Mouse (Mus musculus) bone marrow macrophage, adult 2 months (primary cell): Measurements from ENCODE around the gene Itpr1. TPM values are rescaled to one million over a fixed set of nuclear protein-coding genes. Genes with fewer than 3 reads are reported as not detected.

Experiments
- H3K27ac ChIP-seq: 2 replicates; pipeline ENCODE4 v1.5.1; 2012; ENCODE audit warnings: low read depth, low read length; ENCODE audit not compliant: insufficient read depth
- H3K4me1 ChIP-seq: 2 replicates; pipeline ENCODE4 v1.6.1; 2012; ENCODE audit warnings: low read length; ENCODE audit not compliant: control insufficient read depth, insufficient read depth
- H3K4me3 ChIP-seq: 2 replicates; pipeline ENCODE4 v1.5.1; 2012; ENCODE audit warnings: mild to moderate bottlenecking, low read length, moderate library complexity; ENCODE audit not compliant: insufficient read depth
- CTCF ChIP-seq: IDR thresholded peaks from 2 replicates; pipeline ENCODE4 v1.5.1; 2012; ENCODE audit warnings: low read depth, mild to moderate bottlenecking, low read length, moderate library complexity
- POLR2A ChIP-seq: IDR thresholded peaks from 2 replicates; pipeline ENCODE4 v1.6.1; 2012; ENCODE audit warnings: mild to moderate bottlenecking, low read depth, low read length, borderline replicate concordance
- polyA plus RNA-seq: library from polyadenylated mRNA; stranded (reverse); fragments of >200 nt; gene quantifications from 2 replicates; pipeline ENCODE4 v1.2.4, GENCODE M21; 2012; ENCODE audit not compliant: missing spikeins, insufficient read depth, insufficient read length

Itpr1 gene
- polyA plus RNA-seq, 1 experiment = 10.9 TPM

DNA sequence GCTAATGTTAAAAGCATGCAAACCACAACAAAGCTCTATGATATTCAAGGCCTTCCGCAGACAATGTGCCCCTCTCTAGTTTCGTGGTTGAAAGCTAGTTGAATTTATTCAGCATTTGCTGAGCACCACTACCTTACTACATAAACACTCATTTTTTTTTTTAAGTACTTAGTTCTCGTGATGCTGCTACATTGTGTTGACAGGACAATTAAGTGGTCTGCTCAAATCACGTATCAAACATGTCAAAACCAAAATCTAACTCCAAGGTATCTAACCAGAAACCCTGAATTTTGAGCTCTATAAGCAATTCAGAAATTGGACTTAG lies 27.2 kb upstream of the Itpr1 start:
- Histone ChIP-seq H3K4me3 (peak overlapping the region; percentile 86), H3K27ac (no peak overlapping the region), H3K4me1 (peaks cover 4% of the 10 kb centered on the region)
- TF ChIP-seq POLR2A (no peak), CTCF (no peak)

GRCm38 (mm10) chr6:108190690-108191089 lies 22.2 kb upstream of the Itpr1 start:
- H3K27ac ChIP-seq = no peak overlapping the region
- H3K4me3 ChIP-seq = no peak overlapping the region
- peaks cover 2% of the 10 kb centered on the region; the same call in 1 of the 2 replicates for H3K4me1 ChIP-seq
- no peak for TF ChIP-seq CTCF
- no peak for TF ChIP-seq POLR2A

GRCm38 (mm10) chr6:108192632-108193031 lies 20.3 kb upstream of the Itpr1 start:
- no peak overlapping the region for H3K27ac ChIP-seq
- H3K4me3 ChIP-seq = no peak overlapping the region
- TF ChIP-seq CTCF (no peak), POLR2A (no peak)
- H3K4me1 ChIP-seq = peaks cover 10% of the 10 kb centered on the region

- H3K4me1 ChIP-seq = peaks cover 10% of the 10 kb centered on the region
- H3K4me3 ChIP-seq = no peak overlapping the region
- no peak overlapping the region for H3K27ac ChIP-seq
- no peak for TF ChIP-seq CTCF
- TF ChIP-seq POLR2A = no peak
Measured at GRCm38 (mm10) chr6:108196665-108197064, 16.2 kb upstream of the Itpr1 start.

DNA sequence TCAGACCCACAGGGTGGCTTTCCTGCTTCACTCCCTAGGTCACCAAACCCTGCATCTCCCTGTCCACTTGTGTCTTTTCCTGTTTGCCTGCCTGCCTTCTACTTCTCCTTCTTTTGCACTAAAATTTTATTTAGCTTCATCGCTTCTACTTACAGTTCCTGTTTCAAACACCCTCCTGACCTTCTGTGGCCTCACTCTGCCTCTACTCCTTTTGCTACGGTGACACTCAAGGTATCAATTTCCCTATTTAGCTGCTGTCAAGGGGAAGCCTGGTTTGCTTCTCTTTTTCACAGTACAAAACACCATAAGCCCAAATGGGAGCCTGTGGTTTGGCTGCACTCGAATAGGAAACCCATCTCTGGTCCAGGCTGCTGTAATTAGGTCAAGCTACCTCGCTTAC lies 15.8 kb upstream of the Itpr1 start:
- no peak overlapping the region for H3K27ac ChIP-seq
- no peak for TF ChIP-seq CTCF
- no peak for TF ChIP-seq POLR2A
- H3K4me1 ChIP-seq = peaks cover 10% of the 10 kb centered on the region
- no peak overlapping the region for H3K4me3 ChIP-seq

- H3K4me3 ChIP-seq = no peak overlapping the region
- TF ChIP-seq CTCF = no peak
- no peak for TF ChIP-seq POLR2A
- no peak overlapping the region for H3K27ac ChIP-seq
- H3K4me1 ChIP-seq = peaks cover 10% of the 10 kb centered on the region
Measured at GRCm38 (mm10) chr6:108198286-108198685, 14.6 kb upstream of the Itpr1 start.

DNA sequence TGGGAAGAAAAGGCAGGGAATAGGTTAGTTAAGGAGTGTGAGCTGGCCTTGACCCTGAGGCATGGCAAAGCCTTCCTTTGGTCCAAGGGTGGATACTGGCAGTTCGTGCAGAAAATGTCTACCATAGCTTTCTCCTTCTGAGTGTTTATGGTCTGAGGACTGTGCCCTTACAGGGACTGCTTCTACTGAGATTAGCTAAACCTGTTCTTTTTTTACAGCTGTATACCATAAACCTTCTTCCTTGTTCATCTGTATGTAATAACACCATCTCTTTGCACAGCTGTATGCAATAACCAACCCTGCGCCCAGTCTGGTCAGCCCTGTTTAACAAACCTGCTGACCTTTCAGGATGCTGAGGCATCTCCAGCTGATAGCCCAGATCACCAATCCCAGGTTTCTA lies 8.6 kb upstream of the Itpr1 start:
- TF ChIP-seq POLR2A (no peak), CTCF (no peak)
- H3K4me3 ChIP-seq = no peak overlapping the region
- no peaks in the 10 kb centered on the region for H3K4me1 ChIP-seq
- no peak overlapping the region for H3K27ac ChIP-seq

DNA sequence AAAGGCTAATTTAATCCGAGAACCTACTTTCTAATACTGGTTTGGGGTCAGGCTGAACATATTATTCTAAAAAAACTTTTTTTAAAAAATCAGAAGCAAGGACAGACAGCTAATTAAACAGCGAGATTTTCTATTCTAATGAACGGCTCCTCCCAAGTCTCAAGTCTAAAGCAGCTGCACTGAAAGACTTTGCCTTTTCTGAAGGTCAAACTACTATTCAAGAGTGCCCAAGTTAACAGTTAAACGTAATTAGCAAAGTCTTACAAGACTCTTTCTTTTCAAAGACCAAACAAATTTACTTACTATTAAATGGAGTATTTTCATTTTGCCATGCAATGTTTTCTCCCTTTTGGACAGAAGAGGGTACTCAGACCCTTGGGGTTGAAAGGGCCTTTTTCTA lies 6.8 kb upstream of the Itpr1 start:
- no peak for TF ChIP-seq CTCF
- no peak for TF ChIP-seq POLR2A

DNA sequence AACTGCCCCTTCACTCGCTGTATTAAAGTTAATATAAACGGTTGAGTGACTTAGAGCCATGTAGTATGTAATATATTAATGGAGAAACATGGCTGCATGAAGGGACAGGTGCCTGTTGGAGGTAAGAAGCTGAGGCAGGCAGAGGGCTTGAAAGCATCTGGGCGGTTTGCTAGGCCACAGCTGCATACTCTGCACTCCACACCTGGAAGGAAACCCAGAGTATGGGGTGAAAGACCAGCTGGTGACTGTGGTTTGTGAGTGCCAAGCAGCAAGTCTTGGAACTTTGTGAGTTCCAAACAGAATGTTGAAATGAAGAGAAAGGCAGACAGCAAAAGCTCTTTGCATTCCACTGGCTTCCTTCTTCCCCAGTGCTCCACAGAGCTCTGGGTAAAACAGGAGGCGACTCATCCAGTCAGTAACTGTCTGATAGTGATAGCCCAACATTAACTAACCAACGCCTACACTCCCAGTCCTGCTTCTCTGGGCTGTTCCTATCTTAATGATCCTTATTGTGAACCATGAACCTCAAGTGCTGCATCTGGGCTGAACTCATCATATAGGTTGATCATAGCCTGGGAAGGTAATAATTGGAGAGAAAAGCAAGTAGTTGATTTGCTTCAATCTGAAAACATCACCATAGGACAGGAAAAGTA lies 5.9 kb upstream of the Itpr1 start:
- no peak overlapping the region for H3K4me3 ChIP-seq
- H3K27ac ChIP-seq = no peak overlapping the region
- no peak for TF ChIP-seq POLR2A
- TF ChIP-seq CTCF = no peak
- H3K4me1 ChIP-seq = peaks cover 3% of the 10 kb centered on the region; the same call in 1 of the 2 replicates

More for the DNA sequence above, 6.8 kb upstream of the Itpr1 start:
- Histone ChIP-seq H3K4me3 (no peak overlapping the region), H3K4me1 (no peaks in the 10 kb centered on the region), H3K27ac (no peak overlapping the region)

DNA sequence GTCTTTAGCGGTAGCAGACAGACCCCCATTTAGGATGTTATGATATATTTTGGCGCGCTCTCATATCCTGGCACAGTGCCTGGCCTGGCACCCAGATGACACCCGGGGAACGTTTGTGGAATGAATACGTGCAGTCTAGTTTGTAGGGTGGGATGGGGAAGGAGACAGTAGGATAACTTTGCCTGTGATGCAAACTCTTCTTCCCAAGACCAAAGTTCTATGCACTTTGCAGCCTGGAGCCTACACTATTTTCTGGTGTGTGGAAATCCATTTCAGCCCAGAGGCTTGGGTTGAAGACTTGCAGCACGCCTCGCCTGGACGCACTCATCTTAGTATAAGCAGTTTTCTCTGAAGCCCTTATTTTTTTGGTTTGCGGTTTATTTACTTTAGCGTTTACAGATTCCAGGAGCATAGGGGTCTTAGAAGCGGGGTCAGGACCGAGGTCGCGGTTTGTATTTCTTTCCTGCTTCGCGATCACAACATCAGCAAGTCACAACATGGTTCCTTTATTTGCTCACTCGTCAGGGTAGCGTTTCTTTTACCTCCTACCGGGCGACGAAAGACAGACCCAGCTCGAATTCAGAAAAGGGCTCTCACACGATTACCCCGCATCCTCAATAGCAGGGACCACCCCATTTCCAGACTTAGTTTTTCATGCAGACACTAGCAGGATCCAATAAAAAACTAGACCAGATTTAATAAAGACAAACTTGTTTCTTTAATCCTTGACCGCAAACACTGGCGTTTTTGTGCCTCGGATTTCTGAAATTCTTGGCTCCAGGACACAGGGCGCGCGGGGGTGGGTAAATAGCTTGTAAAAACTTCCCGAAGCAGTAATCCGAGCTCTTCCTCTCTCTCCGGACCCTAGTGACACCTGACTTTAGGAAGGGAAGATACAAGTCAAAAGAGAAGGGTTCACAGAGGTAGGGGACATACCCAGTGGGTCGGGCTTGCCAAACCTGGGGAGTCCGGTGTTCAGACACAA lies 708 bp upstream of the Itpr1 start:
- H3K4me3 ChIP-seq = peak overlapping the region; percentile 82
- H3K27ac ChIP-seq = no peak overlapping the region
- TF ChIP-seq POLR2A (no peak), CTCF (no peak)
- peaks cover 6% of the 10 kb centered on the region for H3K4me1 ChIP-seq
